Mouse (Mus musculus): ENCODE measurements around the gene Arhgap40.

- TF ChIP-seq MYOG (IDR thresholded peaks at IDR 0.05; ENCODE audit: control insufficient read depth in 1 of 3, insufficient read depth in 1 of 3, insufficient read length in 2 of 3, low read depth in 2 of 3) (no peak), POLR2AphosphoS2 (IDR thresholded peaks at IDR 0.05; ENCODE audit: insufficient read length, low read depth) (no peak), POLR2A (IDR thresholded peaks at IDR 0.05; ENCODE audit: insufficient read length, low read depth) (no peak), E2F4 (IDR thresholded peaks at IDR 0.05; ENCODE audit: insufficient read depth) (no peak), USF1 (IDR thresholded peaks at IDR 0.05; ENCODE audit: low read depth) (no peak)
Observed at GRCm38 (mm10) chr2:158554366-158554765, 41.8 kb downstream of the Arhgap40 start.

Measured in myocyte (in vitro differentiated cells).